Mouse (Mus musculus) lung, postnatal 4 days (tissue): ENCODE measurements around the gene Zfp131.
"Not testable (repeated sequence)": the region's sequence is repeated elsewhere in the genome, so short reads cannot be mapped to it uniquely, and the experiment has no call there.

ENCODE experiments used
- DNase-seq, 2 experiments: peaks; one replicate each; pipeline ENCODE4 v3.0.0; 2021

Gene Zfp131

DNA sequence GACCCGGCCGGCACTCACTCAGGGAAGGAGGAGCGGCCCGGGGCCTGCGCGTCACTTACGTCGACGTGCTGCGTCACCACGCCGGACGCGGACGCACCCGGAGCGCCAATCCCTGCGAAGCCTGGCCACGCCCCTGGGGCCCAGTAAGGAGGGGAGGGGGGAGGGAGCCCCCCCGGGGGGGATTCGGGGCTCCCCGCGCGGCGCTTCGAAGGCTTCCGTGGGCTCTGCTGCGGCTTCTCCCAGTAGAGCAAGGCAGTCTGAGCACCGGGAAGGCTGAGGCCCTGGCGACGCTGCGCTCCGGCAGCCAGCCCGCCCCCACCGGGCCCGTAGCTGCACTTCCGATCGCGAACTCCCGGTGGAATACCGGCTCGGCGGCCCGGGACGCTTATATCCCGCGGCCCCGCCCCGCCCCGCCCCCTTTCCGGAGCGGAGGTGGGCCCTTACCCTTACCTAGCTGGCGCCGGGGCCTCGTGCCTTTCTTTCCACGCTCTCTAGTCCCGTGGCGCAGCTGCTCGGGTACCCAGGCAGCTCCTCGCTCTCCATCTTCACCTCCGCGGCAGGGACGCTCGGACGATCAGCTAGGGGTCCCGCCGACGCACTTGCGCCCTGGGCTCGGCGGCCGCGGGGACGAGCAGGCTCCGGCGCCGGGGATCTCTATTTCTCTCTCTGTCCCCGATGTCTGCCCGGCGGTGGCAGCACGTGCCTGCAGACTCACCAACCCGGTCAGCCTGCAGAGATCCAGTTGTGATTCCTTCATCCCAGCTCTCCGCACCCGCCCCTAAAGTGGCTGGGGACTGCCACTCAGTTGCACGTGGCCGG is at the start of gene Zfp131:
TSS of gene Zfp131 (minus strand) at position 129 of the 819 bp plus-strand sequence.
- peak; percentile 95 to 98 for DNase-seq

DNA sequence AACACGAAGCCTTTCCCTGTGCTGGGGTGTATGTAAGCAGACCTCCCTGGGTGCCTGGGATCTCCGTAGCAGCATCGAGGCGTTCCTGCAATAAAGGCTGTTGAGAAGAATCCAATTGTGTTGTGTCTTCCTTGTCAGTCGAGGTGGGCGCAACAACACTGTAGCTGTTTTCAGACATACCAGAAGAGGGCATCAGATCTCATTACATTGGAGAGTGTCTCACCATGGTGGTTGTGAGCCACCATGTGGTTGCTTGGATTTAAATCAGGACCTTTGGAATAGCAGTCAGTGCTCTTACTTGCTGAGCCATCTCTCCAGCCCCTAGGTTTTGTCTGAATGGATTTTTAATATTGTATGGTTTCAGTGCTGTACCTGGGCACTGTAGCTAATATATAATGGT is 49.3 kb upstream of the Zfp131 start:
- DNase-seq = not testable (repeated sequence)

DNA sequence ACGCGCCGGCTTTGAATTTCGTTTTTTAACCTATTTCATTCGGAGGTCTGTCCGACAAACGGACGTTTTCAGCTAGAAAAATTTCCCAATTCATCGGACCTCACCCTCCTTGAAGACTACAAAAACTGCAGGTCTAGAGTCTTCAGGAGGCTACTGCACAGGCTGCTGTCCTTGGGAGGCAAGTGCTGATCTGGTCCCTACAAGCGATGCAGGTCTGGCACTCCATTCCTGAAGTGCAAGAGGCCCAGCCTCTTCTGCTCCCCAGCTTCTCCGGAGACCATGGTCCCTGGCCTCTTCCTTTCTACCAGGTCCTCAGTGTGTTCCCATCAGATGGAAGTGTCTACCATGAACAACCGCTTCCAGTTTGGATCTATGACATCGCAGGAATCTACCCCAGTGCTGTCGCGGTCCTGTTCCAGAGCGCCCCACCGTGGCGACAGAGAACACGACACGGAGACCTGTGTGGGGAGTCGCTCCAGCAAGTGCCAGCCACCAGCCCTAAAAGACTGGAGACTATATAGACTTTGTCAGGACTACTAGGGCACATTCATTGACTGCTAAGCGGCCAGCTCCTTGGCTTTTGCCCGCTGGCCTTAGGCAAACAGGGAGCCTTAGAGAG is 47.1 kb upstream of the Zfp131 start:
- DNase-seq = peak in 1 of 2 experiments; percentile 31

DNA sequence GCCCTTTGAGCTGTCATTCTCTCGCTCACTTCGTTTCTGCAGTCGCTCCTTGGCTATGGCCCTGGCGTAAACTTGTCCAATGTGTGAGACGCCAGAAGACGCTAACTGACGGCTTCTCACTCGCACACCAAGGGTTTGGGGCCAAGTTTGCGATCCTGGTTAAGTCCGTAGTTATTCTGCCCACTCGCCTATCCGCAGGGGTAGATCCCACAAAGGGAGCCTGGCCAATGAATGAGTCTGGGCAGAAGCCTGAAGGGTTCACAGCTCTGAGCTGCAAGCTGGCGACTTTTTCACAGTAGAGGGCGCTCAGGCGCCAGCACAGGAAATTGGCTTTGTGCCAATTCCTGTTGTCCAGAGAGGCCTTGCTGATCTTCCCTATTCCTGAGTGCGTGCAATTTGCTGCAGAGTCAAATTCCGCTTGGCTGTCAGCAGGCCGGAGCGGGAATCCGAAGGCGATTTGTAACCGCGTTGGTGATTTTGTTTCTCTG is 45.7 kb upstream of the Zfp131 start:
- peak; percentile 10 to 27 for DNase-seq

DNA sequence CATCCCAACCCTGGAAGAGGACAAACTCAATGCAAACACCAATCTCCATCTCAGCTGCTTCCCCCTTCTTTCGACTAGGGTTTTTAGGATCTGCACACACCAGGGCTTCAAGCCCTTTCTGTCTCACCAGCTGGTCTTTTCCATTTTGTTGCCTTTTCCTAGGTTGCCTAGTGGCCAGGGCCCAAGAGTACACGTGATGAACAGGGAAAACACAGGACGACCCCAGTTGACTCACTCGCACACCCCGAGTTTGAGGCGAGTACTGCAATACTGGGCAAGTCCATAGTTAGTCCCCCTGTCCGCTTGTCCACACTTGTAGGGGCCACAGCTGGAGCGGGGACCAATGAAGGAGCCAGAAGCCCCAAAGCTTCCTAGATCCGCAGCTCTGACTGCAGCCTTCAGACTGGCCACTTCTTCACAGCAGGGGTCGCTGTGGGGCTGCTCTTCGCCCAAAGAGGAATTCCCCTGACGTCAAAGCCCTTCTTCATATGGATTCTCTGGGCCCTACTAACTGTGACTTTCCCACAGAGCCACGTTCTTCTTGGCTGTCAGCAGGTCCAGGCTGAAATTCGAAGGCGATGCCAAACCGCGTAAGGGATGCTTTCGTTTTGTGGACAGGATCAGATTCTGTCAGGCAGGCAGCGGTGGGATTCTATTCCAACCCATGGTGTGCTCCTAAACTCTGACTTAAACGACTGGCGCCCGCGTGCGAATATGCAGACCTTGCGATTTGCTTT is 44.8 kb upstream of the Zfp131 start, which contains the start of gene D13Ertd608e:
TSS of gene D13Ertd608e (plus strand) at position 687 of the 737 bp plus-strand sequence.
- DNase-seq = peak; percentile 45 to 46

DNA sequence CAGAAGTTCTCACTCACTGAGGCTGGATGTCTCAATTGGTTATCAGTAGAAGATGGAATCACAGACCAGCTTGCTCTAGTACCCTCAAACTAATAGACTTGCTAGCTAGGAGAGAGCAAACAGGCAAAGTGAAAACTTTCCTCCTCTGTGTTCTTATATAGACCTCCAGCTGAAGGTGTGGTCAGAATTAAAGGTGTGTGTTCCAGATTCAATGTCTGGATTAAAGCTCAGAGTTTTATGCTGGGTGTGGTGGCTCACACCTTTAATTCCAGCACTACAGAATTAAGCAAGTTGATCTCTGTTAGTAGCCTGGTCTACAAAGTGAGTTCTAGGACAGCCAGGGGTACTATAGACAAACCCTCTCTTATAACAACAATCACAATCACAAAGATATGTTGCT is 39.4 kb upstream of the Zfp131 start, which contains the start of gene AF067063:
TSS of gene AF067063 (minus strand) at position 101 of the 400 bp plus-strand sequence.
- DNase-seq = not testable (repeated sequence)

DNA sequence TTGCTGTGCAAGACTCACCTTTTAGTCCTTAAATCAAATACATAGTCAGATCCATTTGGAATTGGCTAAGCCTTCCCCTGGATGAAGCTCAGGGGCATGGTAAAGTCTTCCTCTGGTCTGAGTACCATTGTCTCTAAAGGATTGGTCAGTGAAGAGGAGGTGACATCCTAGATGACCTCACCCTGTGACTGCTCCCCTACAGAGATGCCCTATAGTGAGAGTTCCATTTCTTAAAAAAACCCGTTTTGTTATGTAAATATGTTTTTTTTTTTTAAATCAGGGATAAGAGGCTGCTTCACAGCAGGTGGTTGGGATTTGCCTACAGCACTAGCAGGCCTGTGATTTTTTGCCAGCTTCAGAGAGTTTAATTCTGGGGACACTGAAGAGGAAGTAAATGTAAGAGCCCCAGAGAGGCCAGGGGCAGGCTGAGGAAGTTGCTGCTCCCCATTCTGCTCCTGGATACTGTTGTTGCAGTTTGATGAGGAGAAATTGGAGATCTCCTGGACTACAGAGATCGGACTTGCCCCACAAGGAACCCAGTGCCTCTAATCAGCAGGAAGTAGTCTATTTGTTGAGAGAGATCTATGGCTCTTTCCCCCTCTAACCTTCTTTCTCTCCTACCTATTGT is 27.0 kb upstream of the Zfp131 start:
- DNase-seq = no peak

DNA sequence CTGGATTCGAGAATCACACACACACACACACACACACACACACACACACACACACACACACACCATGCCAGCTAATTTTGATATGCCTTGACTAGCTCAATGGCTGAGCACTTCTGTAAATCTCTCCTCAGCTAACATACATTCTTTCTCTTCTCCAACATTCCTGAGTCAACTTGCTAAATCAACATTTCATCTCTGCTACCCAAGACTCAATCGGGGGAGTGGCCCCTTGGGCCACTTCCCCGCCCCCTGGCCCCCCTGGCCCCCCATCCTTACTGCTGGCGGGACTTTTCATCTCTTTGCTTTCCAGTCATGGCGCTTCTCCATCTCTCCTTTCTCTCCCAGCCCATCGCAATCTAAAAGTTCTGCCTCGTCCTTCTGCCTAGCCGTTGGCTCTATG is 26.1 kb upstream of the Zfp131 start:
- no peak for DNase-seq

DNA sequence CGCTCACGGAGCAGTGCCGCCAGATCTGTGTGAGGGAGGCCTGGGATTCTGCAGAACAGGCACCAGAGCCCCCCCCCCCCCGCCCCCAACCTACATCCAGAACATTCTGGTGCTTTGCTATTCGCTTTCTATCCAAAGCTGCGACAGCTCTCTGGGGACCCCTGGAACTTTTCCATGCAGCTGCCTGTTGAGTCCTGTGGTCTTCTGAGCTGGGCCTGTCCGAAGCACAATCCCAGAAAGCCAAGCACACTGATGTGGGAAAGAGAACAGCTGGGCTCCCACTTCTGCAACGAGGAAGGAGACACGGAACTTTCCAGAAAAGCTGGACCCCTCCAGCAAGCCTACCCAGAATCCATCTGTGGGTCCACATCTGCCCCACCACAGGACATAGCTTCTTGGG is 19.3 kb upstream of the Zfp131 start:
- no peak for DNase-seq

DNA sequence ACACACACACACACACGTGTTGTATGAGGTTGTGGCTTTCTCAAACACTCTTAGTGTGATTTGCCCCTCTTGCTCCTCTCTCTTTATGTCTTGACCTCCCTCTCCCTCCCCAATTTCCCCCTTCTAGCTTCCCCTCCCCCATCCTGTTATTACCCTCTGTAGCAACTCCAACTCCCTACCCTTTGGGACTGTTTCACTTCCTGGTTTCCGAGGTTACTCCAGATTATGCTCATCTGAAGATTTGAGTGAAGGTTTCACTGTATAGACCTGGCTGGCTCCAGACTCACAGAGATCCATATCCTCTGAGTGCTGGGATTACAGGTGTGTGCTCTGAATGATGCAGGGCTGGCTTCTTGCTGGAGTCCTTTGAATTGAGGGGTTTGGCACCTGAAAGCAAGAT is 18.2 kb upstream of the Zfp131 start:
- no peak for DNase-seq

DNA sequence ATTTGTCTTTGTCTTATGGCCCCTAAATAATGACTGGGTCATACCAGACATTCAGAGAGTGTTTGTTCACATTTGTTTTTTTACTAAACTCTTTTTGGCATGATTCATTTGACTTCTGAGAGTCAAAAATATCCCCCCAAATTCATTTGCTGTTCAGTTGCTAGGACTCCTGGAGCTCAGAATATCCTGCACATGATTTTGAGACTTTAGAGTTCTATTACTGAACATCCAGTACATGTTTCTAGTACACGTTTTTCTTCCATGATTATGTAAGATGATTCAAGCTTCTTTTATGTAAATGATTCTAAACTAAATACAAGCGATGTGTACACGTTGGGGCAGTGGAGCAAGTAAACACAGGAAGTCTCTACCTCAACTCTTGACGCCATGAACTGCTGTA is 7.0 kb upstream of the Zfp131 start:
- no peak for DNase-seq

DNA sequence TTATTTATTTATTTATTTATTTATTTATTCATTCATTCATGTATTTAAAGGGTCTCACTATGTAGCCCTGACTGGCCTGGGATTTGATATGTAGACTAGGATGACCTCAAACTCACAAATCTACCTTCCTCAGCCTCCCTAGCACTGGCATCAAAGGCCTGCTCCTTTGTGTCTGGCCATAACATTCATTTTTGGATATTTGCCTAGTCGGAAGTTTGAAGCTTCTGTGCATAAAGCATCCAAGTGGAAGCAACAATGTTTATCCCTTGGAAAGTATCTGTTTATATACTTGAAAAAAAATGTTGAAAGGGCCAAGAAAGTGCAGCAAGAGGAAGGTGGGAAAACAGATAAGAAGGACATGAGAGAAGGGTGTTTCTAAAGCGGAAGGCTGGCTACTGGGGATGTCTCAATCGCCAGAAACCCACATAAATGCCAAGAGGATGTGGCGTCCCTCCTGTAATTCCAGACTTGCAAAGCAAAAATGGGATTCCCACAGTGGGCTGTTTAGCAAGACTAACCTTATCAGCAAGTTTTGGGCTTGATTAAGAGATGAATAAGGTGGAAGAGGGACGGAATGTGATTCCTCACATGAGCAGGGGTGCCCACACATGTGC is 2.2 kb upstream of the Zfp131 start:
- peak; percentile 32 to 39 for DNase-seq

DNA sequence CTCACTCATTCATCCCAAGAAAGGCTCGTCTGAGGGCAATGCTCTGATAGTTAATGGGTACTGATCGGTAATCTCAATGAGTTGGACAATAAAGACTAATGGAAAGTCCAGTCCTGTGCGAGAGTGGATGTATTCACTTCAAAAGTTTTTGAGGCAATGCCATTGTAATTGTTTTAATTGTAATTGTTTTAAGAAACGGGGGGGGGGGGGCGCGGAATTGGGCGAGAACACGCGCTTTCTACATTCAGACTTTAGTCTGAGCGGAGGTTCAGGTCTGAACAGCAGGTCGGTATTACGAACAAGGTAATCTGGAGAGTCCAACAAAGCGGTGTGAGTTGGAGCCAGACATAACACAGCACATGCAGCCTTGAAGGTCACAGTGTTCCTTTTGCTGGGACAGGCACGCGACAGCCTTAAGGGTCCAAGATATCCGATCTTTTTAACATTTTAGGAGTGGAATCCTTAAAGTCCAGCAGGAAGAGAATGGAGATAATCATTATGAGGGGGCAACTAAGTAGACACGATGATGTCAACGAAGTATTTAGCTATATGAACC is 969 bp upstream of the Zfp131 start:
- no peak for DNase-seq

DNA sequence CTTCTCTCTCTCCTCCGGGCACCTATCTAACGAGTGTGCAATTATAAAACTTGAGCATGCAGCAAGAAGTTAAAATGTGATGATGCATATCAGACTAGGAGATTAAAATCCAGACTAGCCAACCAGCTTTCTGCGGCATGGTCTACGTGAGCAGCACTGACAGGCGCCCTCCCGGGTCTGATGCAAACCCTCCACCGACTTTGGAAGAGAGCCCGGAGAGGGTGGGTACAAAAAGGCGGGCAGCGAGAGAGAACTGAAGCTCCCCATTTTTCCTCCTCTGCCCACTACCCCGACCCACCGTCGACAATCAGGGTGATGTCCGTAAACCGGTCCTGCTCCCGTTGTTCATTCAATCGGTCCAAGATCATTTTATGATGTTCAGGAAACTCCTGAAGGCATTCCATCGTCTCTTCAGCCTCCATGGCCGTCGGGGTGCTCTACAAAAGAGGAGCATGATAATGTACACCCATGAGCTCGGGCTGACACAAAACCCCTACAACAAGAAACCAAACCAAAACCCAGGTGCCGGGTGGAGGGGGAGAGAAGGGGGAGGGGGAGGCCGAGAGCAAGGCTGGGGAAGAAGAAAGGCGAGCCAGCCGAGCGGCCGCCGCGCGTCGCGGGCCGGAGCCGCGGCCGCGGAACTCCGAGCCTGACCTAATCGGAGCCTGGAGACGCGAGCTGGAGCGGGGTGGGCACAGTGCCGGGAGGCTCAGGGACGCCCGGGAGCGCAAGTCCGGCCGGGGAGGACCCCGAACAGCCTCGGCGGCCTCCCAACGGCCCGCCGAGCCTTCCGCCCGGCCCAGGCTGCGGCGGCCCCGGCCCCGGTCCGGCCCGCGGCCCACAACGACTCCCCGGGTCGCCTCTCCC is 605 bp downstream of the Zfp131 start:
- DNase-seq = peak; percentile 70

DNA sequence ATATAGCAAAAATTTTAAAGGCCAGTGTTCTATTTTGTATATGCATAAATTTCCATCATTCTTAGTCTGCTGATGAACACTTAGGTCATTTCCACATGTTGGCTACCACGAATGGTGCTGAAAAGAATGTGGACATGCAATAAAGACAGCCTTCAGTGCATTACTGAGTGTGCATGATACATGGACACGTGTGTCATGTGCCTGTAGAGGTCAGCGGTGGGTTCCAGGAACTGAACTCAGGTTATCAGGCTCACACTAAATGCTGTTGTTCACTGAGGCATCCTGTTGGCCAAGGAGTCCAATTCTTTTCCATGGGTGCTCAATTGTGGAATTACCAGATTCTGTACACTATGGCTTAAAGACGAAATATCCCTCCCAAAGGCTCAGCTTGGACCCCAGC is 7.1 kb downstream of the Zfp131 start:
- no peak for DNase-seq

DNA sequence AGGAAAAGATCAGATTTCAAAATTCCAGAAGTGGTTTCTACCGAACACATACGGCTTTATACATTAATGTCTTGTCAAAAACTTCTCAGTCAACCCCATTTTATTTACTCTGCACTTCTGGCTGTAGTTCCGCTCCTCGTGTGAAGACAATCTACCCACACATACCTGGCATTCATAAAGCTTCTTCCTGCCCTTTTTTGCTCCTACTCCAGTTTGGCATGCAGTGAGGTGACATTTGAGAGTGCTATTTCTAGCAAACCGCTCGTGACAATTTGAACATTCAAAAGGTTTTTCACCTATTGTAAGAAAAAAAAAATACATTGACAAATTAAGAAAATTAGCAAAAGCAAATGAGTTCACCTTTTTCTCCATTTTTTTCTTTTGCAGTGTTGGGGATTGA is 22.1 kb downstream of the Zfp131 start:
- DNase-seq = no peak

DNA sequence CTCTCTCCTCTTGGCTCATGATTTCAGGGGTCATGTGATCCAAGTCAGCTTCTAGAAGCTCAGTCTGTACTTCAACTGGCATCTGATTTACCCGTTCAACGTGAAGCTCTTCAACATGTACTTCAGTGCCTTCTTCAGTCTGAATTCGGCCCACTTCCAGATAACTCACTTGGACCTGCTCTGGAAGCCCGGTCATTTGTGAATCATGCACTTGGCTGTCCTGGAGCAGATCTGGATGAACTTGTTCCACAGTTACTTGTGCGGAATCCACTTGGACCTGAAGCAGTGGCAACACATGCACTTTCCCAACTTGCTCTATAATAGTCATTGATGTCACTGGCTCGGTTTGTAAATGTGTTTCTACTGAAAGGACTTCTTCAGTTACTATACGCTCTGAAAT is 24.2 kb downstream of the Zfp131 start:
- DNase-seq = no peak

DNA sequence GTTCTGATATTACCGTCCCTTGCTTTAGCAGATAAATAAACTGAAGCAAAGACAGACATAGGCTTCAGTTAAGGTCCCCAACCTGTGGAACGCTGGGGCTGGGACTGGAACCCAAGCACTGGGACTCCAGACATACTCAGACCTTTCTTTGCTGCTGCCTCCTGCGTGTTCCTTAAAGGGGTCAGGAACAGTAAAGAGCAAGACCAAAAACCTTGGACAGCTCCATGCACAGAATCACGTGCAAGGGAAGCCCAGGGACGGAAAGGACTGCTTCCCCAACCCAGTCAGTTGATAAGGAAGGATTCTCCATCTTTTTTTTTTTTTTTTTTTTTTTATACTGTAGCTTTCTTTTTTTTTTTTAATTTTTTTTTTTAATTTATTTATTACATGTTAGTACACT is 33.9 kb downstream of the Zfp131 start:
- DNase-seq = no peak

DNA sequence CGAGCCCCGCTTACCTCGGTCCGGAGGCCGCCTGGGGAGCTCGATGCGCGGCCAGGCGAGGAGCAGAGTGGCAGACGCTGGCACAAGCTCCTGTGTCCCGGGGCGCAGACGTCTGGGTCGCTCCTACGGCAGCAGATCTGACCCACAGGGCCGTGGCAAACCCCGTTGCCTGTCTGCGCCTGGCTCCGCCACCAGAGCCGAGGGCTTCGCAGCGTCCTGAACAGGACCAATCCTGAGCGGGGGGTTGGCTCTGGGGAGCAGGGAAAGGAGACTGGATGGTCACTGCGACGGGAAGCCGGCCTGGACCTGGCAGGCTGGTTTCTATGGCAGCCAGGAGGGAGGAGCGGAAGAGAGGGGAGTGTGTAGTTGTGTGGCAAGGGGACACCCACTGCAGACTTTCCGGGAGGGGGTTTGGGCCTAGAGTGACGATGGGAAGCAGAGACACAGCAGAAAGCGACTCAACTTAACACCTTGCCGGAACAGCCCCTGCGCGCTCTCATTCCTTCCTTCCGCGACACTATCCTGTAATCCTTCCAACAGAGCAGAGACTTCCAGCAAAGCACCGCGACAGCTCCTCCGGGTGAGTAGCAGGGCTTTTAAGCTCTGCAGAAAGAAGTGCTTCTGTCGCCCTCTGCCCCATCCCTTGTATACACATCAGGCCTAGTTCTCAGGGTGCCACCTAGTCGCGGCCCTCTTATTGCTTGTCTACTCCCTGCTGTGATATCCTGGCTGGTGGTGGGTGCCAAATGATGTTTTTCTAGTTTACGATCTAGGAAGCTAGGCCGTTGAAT is 34.8 kb downstream of the Zfp131 start, which contains the start of gene Nim1k:
TSS of gene Nim1k (minus strand) at position 202 of the 791 bp plus-strand sequence.
- peak; percentile 79 to 87 for DNase-seq

DNA sequence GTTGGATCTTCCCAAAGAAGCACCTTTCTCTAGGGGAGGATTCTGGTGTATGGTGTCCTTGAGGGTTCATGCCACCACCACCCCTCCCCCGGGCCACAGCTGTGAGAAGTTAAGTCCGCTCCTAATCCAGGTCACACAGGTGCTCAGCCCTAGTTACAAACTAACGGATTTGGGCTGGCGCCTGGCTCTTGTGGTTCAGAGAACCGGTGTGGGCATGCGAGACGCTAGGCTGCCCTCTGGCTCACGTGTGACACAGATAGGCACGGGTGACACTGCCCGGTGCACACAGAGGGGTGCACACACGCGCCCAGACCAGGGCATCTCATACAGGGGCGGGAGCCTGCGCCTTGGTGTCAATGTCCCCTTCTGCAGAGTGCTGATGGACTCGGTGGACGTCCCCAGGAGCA is 35.5 kb downstream of the Zfp131 start:
- DNase-seq = peak in 1 of 2 experiments; percentile 19
